Mouse (Mus musculus) testis, adult 2 months (tissue): Measurements from ENCODE around the gene Ly9.

Experiments
- CTCF ChIP-seq: fragments of 200-500 bp; IDR thresholded peaks from 2 replicates; pipeline ENCODE4 v1.5.1; 2012; ENCODE audit warnings: low read depth, mild to moderate bottlenecking, inconsistent platforms, low read length, moderate library complexity; ENCODE audit not compliant: control insufficient read depth, insufficient read depth, insufficient replicate concordance
- POLR2A ChIP-seq: fragments of 200-500 bp; IDR thresholded peaks from 2 replicates; pipeline ENCODE4 v1.6.1; 2012; ENCODE audit warnings: low read depth, mild to moderate bottlenecking, inconsistent platforms, low read length, moderate library complexity; ENCODE audit not compliant: control insufficient read depth

DNA sequence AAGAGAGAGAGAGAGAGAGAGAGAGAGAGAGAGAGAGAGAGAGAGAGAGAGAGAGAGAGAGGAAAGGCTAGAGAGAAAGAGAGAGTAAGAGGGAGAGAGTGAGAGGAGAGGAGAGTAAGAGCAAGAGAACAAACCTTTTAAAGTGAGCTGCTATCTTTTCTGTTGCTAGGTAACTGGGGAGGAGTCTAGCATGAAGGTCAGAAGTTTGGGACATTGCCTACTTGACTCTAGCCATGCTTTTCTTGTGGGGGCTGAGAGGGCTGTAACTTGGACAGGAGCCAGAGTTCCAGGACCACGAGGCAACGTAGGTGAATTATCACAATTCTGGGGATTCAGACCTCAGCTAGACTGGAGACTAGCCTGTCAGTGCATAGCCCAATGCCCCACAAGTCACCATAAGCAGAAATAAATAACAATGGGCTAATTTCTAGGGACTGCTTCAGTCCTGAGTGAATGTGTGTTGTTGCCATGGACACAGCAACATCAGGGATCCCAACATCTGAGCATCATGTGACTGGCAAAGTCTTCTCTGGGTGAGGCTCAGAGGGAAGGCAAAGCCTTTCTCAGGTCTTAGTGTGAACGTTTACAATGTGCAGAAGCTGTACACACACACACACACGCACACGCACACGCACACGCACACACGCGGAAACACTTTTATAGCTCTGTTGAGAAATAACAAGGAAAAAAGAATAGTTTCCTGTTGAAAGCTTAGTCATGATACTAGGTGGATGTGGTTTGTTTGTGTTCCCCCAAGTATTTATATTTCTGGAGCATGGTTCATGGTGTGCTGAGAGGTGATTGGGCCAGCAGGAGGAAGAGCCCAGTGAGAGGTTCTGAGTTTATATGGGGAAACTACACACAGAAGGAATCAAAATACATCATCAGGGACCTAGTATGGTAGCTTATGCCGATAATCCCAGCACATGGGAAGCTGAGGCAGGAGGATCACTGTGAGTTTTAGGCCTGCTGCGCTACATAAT is 53.6 kb downstream of the Ly9 start:
- TF ChIP-seq POLR2A (no peak), CTCF (no peak)
